Mouse (Mus musculus): ENCODE data around the gene Ninj1. TPM values are rescaled to one million over a fixed set of nuclear protein-coding genes. Genes with fewer than 3 reads are reported as not detected.

Ninj1 gene
- polyA plus RNA-seq, 1 experiment = 53.6 TPM

GRCm38 (mm10) chr13:49170623-49171022 is 16.7 kb upstream of the Ninj1 start:
- Histone ChIP-seq H3K4me3 (ENCODE audit: low read depth, low read length) (no peak overlapping the region), H3K4me1 (ENCODE audit: control insufficient read depth, insufficient read depth, insufficient read length, low read length) (no peaks in the 10 kb centered on the region), H3K27me3 (ENCODE audit: control insufficient read depth, insufficient read depth, low read length) (no peaks in the 10 kb centered on the region), H3K36me3 (ENCODE audit: control insufficient read depth, insufficient read depth, low read length) (no peaks in the 10 kb centered on the region), H3K27ac (ENCODE audit: insufficient read depth, low read depth, low read length) (no peak overlapping the region)
- TF ChIP-seq POLR2A (IDR thresholded peaks at IDR 0.05; ENCODE audit: low read depth, low read length) (no peak), CTCF (IDR thresholded peaks at IDR 0.05; ENCODE audit: extremely low read depth, insufficient read length, insufficient replicate concordance, low read depth, low read length) (no peak)
- WGBS = 93% methylated on average over 11 of the region's 11 CpGs

GRCm38 (mm10) chr13:49171729-49172128 is 15.6 kb upstream of the Ninj1 start:
- Histone ChIP-seq H3K4me3 (ENCODE audit: low read depth, low read length) (no peak overlapping the region), H3K27ac (ENCODE audit: insufficient read depth, low read depth, low read length) (no peak overlapping the region), H3K27me3 (ENCODE audit: control insufficient read depth, insufficient read depth, low read length) (no peaks in the 10 kb centered on the region), H3K36me3 (ENCODE audit: control insufficient read depth, insufficient read depth, low read length) (no peaks in the 10 kb centered on the region), H3K4me1 (ENCODE audit: control insufficient read depth, insufficient read depth, insufficient read length, low read length) (no peaks in the 10 kb centered on the region)
- TF ChIP-seq CTCF (IDR thresholded peaks at IDR 0.05; ENCODE audit: extremely low read depth, insufficient read length, insufficient replicate concordance, low read depth, low read length) = no peak
- TF ChIP-seq POLR2A (IDR thresholded peaks at IDR 0.05; ENCODE audit: low read depth, low read length) = no peak
- 74% methylated on average over 1 of the region's 1 CpGs for WGBS

GRCm38 (mm10) chr13:49172335-49172734 is 14.9 kb upstream of the Ninj1 start:
- H3K36me3 ChIP-seq (ENCODE audit: control insufficient read depth, insufficient read depth, low read length) = no peaks in the 10 kb centered on the region
- TF ChIP-seq CTCF (IDR thresholded peaks at IDR 0.05; ENCODE audit: extremely low read depth, insufficient read length, insufficient replicate concordance, low read depth, low read length) (no peak), POLR2A (IDR thresholded peaks at IDR 0.05; ENCODE audit: low read depth, low read length) (no peak)
- H3K27me3 ChIP-seq (ENCODE audit: control insufficient read depth, insufficient read depth, low read length) = no peaks in the 10 kb centered on the region
- H3K4me3 ChIP-seq (ENCODE audit: low read depth, low read length) = no peak overlapping the region
- WGBS = 95% methylated on average over 7 of the region's 7 CpGs
- no peaks in the 10 kb centered on the region for H3K4me1 ChIP-seq (ENCODE audit: control insufficient read depth, insufficient read depth, insufficient read length, low read length)
- H3K27ac ChIP-seq (ENCODE audit: insufficient read depth, low read depth, low read length) = no peak overlapping the region

- Histone ChIP-seq H3K4me1 (ENCODE audit: control insufficient read depth, insufficient read depth, insufficient read length, low read length) (no peaks in the 10 kb centered on the region), H3K27ac (ENCODE audit: insufficient read depth, low read depth, low read length) (no peak overlapping the region), H3K27me3 (ENCODE audit: control insufficient read depth, insufficient read depth, low read length) (no peaks in the 10 kb centered on the region), H3K36me3 (ENCODE audit: control insufficient read depth, insufficient read depth, low read length) (no peaks in the 10 kb centered on the region), H3K4me3 (ENCODE audit: low read depth, low read length) (no peak overlapping the region)
- TF ChIP-seq POLR2A (IDR thresholded peaks at IDR 0.05; ENCODE audit: low read depth, low read length) = no peak
- TF ChIP-seq CTCF (IDR thresholded peaks at IDR 0.05; ENCODE audit: extremely low read depth, insufficient read length, insufficient replicate concordance, low read depth, low read length) = peak; percentile 91
- 10% methylated on average over 12 of the region's 12 CpGs for WGBS
Observed at GRCm38 (mm10) chr13:49172971-49173596, 14.2 kb upstream of the Ninj1 start.

DNA sequence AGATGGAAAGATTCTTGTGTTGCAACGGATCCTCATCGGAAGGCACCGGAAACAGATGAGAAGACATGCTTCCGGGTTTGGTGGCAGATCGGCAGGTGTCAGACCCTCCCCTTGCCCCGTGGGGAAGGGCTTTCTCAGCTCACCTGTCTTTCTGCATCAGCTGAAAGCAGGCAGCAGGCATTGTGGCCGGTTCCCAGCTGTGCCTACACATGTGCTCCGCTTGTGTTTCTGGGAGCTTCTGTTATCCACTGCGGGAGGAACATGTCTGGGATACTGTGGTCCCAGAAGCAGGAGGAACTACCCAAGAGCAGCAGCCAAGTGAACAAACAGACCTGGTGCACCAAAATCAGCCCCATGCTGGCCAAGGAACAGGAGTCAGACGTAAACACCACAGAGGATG is 11.8 kb upstream of the Ninj1 start:
- H3K4me3 ChIP-seq (ENCODE audit: low read depth, low read length) = no peak overlapping the region
- peaks cover 8% of the 10 kb centered on the region for H3K4me1 ChIP-seq (ENCODE audit: control insufficient read depth, insufficient read depth, insufficient read length, low read length)
- 75% methylated on average over 10 of the region's 10 CpGs for WGBS

DNA sequence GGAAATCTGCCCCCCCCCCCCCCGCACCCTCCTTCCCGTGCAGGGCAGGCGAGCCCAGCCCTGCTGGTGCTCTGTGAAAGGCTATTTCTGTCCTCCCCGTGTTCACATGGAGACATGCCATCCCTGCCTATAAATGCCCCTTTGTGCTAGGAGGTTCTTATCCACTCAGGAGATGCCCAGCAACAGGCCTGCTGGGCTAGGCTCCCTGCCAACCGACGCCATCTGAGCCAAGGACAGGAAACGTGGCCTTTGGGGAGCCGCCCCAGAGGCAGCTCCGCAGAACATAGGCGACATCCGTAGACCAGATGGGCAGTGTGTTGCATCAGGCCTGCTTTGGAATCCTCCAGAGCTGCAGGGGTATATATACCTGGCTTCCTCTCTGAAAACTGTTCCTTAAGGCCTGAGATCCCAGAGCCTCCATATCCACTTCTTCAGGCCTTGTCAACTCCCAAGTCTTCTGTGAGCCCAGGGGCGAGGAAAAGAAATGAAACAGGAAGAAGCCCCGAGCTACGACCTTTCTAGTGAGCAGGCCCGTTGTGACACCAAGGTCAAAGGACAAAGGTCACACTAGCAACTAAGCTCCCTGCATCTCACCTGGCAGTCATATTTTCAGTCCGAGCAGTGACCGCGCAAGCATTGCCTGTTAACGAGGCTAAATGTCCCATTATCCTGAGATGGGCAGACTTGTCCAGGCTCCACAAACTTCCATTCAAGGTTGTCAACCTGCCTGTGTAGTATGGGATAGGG is 8.3 kb upstream of the Ninj1 start:
- Histone ChIP-seq H3K4me3 (ENCODE audit: low read depth, low read length) (no peak overlapping the region), H3K4me1 (ENCODE audit: control insufficient read depth, insufficient read depth, insufficient read length, low read length) (peaks cover 8% of the 10 kb centered on the region), H3K27me3 (ENCODE audit: control insufficient read depth, insufficient read depth, low read length) (no peaks in the 10 kb centered on the region), H3K36me3 (ENCODE audit: control insufficient read depth, insufficient read depth, low read length) (no peaks in the 10 kb centered on the region), H3K27ac (ENCODE audit: insufficient read depth, low read depth, low read length) (no peak overlapping the region)
- 37% methylated on average over 19 of the region's 19 CpGs for WGBS
- no peak for TF ChIP-seq CTCF (IDR thresholded peaks at IDR 0.05; ENCODE audit: extremely low read depth, insufficient read length, insufficient replicate concordance, low read depth, low read length)
- TF ChIP-seq POLR2A (IDR thresholded peaks at IDR 0.05; ENCODE audit: low read depth, low read length) = no peak

More for the DNA sequence above, 11.8 kb upstream of the Ninj1 start:
- Histone ChIP-seq H3K27ac (ENCODE audit: insufficient read depth, low read depth, low read length) (no peak overlapping the region), H3K27me3 (ENCODE audit: control insufficient read depth, insufficient read depth, low read length) (no peaks in the 10 kb centered on the region), H3K36me3 (ENCODE audit: control insufficient read depth, insufficient read depth, low read length) (no peaks in the 10 kb centered on the region)
- TF ChIP-seq POLR2A (IDR thresholded peaks at IDR 0.05; ENCODE audit: low read depth, low read length) (no peak), CTCF (IDR thresholded peaks at IDR 0.05; ENCODE audit: extremely low read depth, insufficient read length, insufficient replicate concordance, low read depth, low read length) (no peak)

GRCm38 (mm10) chr13:49180274-49180673 is 7.0 kb upstream of the Ninj1 start:
- Histone ChIP-seq H3K27ac (ENCODE audit: insufficient read depth, low read depth, low read length) (no peak overlapping the region), H3K27me3 (ENCODE audit: control insufficient read depth, insufficient read depth, low read length) (no peaks in the 10 kb centered on the region), H3K36me3 (ENCODE audit: control insufficient read depth, insufficient read depth, low read length) (no peaks in the 10 kb centered on the region), H3K4me1 (ENCODE audit: control insufficient read depth, insufficient read depth, insufficient read length, low read length) (peaks cover 8% of the 10 kb centered on the region), H3K4me3 (ENCODE audit: low read depth, low read length) (no peak overlapping the region)
- WGBS = 92% methylated on average over 5 of the region's 5 CpGs
- no peak for TF ChIP-seq CTCF (IDR thresholded peaks at IDR 0.05; ENCODE audit: extremely low read depth, insufficient read length, insufficient replicate concordance, low read depth, low read length)
- no peak for TF ChIP-seq POLR2A (IDR thresholded peaks at IDR 0.05; ENCODE audit: low read depth, low read length)

All from small intestine, adult 2 months (tissue).